Mouse (Mus musculus) naive thymus-derived CD4-positive, alpha-beta T cell, adult 5 months (primary cell): Measurements from ENCODE around the gene Olfr796. TPM values are rescaled to one million over a fixed set of nuclear protein-coding genes. Genes with fewer than 3 reads are reported as not detected.

Experiments
- polyA plus RNA-seq: library from polyadenylated mRNA; unstranded; fragments of 100-300 nt; shearing (Covaris generic); gene quantifications from one replicate; pipeline ENCODE4 v1.2.1, GENCODE M21; 2017

Gene Olfr796
- not detected for polyA plus RNA-seq

GRCm38 (mm10) chr10:129612470-129612869, at the start of gene Olfr796:
Olfr796 (minus strand) TSS chr10:129612570.

GRCm38 (mm10) chr10:129657394-129657793, 45.0 kb upstream of the Olfr796 start, which contains the start of gene Olfr800:
Olfr800 (plus strand) TSS chr10:129657694.

GRCm38 (mm10) chr10:129637184-129637583, 24.8 kb upstream of the Olfr796 start, which contains the start of gene Olfr799:
Olfr799 (plus strand) TSS chr10:129637484.

GRCm38 (mm10) chr10:129627834-129628233, 15.5 kb upstream of the Olfr796 start, which contains the start of gene Olfr798:
Olfr798 (minus strand) TSS chr10:129627934.

GRCm38 (mm10) chr10:129567355-129567754, 45.0 kb downstream of the Olfr796 start, which contains the start of gene Olfr794:
Olfr794 (plus strand) TSS chr10:129567655.

Other genes starting within 250 kb of the Olfr796 start
- gene Olfr784, start 228.5 kb downstream of the Olfr796 start, polyA plus RNA-seq, result not detected
- not detected for gene Olfr785, start 207.1 kb downstream of the Olfr796 start, polyA plus RNA-seq
- not detected for gene Olfr786, start 185.3 kb downstream of the Olfr796 start, polyA plus RNA-seq
- 0.34 TPM for gene Olfr787, start 150.7 kb downstream of the Olfr796 start, polyA plus RNA-seq
- not detected for gene Olfr788, start 141.6 kb downstream of the Olfr796 start, polyA plus RNA-seq
- gene Olfr789, start 127.8 kb downstream of the Olfr796 start, polyA plus RNA-seq, result not detected
- gene Olfr790, start 114.1 kb downstream of the Olfr796 start, polyA plus RNA-seq, result not detected
- not detected for gene Olfr791, start 90.8 kb downstream of the Olfr796 start, polyA plus RNA-seq
- not detected for gene Olfr792, start 73.4 kb downstream of the Olfr796 start, polyA plus RNA-seq
- gene Olfr794, start 44.9 kb downstream of the Olfr796 start, polyA plus RNA-seq, result not detected
- gene Olfr798, start 15.4 kb upstream of the Olfr796 start, polyA plus RNA-seq, result 0.16 TPM
- not detected for gene Olfr799, start 24.9 kb upstream of the Olfr796 start, polyA plus RNA-seq
- gene Olfr800, start 45.1 kb upstream of the Olfr796 start, polyA plus RNA-seq, result not detected
- not detected for gene Olfr801, start 61.3 kb upstream of the Olfr796 start, polyA plus RNA-seq
- not detected for gene Olfr802, start 75.6 kb upstream of the Olfr796 start, polyA plus RNA-seq
- gene Olfr803, start 81.7 kb upstream of the Olfr796 start, polyA plus RNA-seq, result not detected
- not detected for gene Olfr804, start 90.6 kb upstream of the Olfr796 start, polyA plus RNA-seq
- not detected for gene Olfr805, start 116.8 kb upstream of the Olfr796 start, polyA plus RNA-seq
- gene Olfr806, start 129.4 kb upstream of the Olfr796 start, polyA plus RNA-seq, result not detected
- not detected for gene Olfr807, start 145.2 kb upstream of the Olfr796 start, polyA plus RNA-seq
- not detected for gene Olfr808, start 152.9 kb upstream of the Olfr796 start, polyA plus RNA-seq
- not detected for gene Olfr809, start 162.1 kb upstream of the Olfr796 start, polyA plus RNA-seq
- gene Olfr810, start 182.3 kb upstream of the Olfr796 start, polyA plus RNA-seq, result not detected
- not detected for gene Olfr811, start 191.8 kb upstream of the Olfr796 start, polyA plus RNA-seq
- 0.56 TPM for gene Olfr812, start 233.5 kb upstream of the Olfr796 start, polyA plus RNA-seq
- gene Olfr813, start 242.8 kb upstream of the Olfr796 start, polyA plus RNA-seq, result not detected